Mouse (Mus musculus) ES-E14 (cell line): Measurements from ENCODE around the gene Luc7l2.

Experiments
- HCFC1 ChIP-seq: IDR thresholded peaks from 2 replicates; pipeline ENCODE4 v1.6.1; 2012; ENCODE audit warnings: low read length, inconsistent platforms, borderline replicate concordance; ENCODE audit not compliant: insufficient read depth
- ZC3H11A ChIP-seq: IDR thresholded peaks from 2 replicates; pipeline ENCODE4 v1.6.1; 2012; ENCODE audit warnings: low read depth, mild to moderate bottlenecking, inconsistent platforms, low read length, borderline replicate concordance
- ZNF384 ChIP-seq: IDR thresholded peaks from 2 replicates; pipeline ENCODE4 v1.6.1; 2012; ENCODE audit warnings: low read depth, low read length, inconsistent platforms

- TF ChIP-seq ZNF384: no peak
- TF ChIP-seq HCFC1: no peak
- TF ChIP-seq ZC3H11A: 0 out of 2 replicates have a peak, but pooled peaks have one; percentile 15
Observed at GRCm38 (mm10) chr6:38649545-38649944, 98.4 kb downstream of the Luc7l2 start.
